Mouse (Mus musculus) stomach, postnatal 0 days (tissue): ENCODE measurements around the gene Adrm1. TPM values are rescaled to one million over a fixed set of nuclear protein-coding genes. Genes with fewer than 3 reads are reported as not detected.

Experiments used
- ATAC-seq: fragments of 200-750 bp; cut with Nextera tagmentation; 2 replicates; pipeline ENCODE4 v1.8.0; 2017; ENCODE audit not compliant: low FRiP score, low TSS enrichment
- DNase-seq: peaks from one replicate; pipeline ENCODE4 v3.0.0-alpha.2; 2016; ENCODE audit warnings: low spot score
- H3K27ac ChIP-seq: fragments of 300-500 bp; sonication (generic); replicated peaks from 2 replicates; pipeline ENCODE4 v1.5.1; 2014; ENCODE audit warnings: mild to moderate bottlenecking, control low read depth
- H3K27me3 ChIP-seq: fragments of 300-500 bp; sonication (generic); 2 replicates; pipeline ENCODE4 v1.6.1; 2014; ENCODE audit warnings: low read length; ENCODE audit not compliant: control insufficient read depth, insufficient read depth
- H3K36me3 ChIP-seq: fragments of 300-500 bp; sonication (generic); 2 replicates; pipeline ENCODE4 v1.6.1; 2014; ENCODE audit warnings: low read length, mixed read lengths; ENCODE audit not compliant: control insufficient read depth, insufficient read depth
- H3K4me1 ChIP-seq: fragments of 300-500 bp; sonication (generic); replicated peaks from 2 replicates; pipeline ENCODE4 v1.6.1; 2014; ENCODE audit warnings: antibody characterized with exemption; ENCODE audit not compliant: control insufficient read depth, insufficient read depth
- H3K4me2 ChIP-seq: fragments of 300-500 bp; sonication (generic); replicated peaks from 2 replicates; pipeline ENCODE4 v1.6.1; 2014; ENCODE audit warnings: low read depth, mild to moderate bottlenecking, control low read depth, moderate library complexity
- H3K4me3 ChIP-seq: fragments of 300-500 bp; sonication (generic); 2 replicates; pipeline ENCODE4 v1.5.1; 2014; ENCODE audit warnings: low read depth, low read length, control low read depth
- H3K9ac ChIP-seq: fragments of 300-500 bp; sonication (generic); 2 replicates; pipeline ENCODE4 v1.6.1; 2014; ENCODE audit warnings: mild to moderate bottlenecking, low read length, control low read depth, mixed read lengths
- H3K9me3 ChIP-seq: fragments of 300-500 bp; sonication (generic); 2 replicates; pipeline ENCODE4 v1.6.1; 2016; ENCODE audit warnings: low read length; ENCODE audit not compliant: control insufficient read depth
- CTCF ChIP-seq: IDR thresholded peaks from 2 replicates; pipeline ENCODE4 v1.5.1; 2016; ENCODE audit warnings: antibody characterized with exemption, low read depth, mild to moderate bottlenecking, moderate library complexity
- EP300 ChIP-seq: optimal IDR thresholded peaks from 2 replicates; pipeline ENCODE3; 2016; ENCODE audit warnings: antibody characterized with exemption
- WGBS: fragments of 180-500 bp; shearing (Covaris S2); extraction: QIAGEN DNeasy Blood & Tissue Kit; methylation state at CpG from one replicate; pipeline ENCODE4 v1.1.7; 2014; 5-methylcytosine and 5-hydroxymethylcytosine counted together
- polyA plus RNA-seq: library from polyadenylated mRNA; unstranded; fragments of >200 nt; fragmentation: Nextera tagmentation; extraction: Ambion mirVana; gene quantifications from 2 replicates; pipeline ENCODE4 v1.2.1, GENCODE M21; 2015

The Adrm1 gene
- polyA plus RNA-seq, 1 experiment from 2014 or later: 141 TPM

DNA sequence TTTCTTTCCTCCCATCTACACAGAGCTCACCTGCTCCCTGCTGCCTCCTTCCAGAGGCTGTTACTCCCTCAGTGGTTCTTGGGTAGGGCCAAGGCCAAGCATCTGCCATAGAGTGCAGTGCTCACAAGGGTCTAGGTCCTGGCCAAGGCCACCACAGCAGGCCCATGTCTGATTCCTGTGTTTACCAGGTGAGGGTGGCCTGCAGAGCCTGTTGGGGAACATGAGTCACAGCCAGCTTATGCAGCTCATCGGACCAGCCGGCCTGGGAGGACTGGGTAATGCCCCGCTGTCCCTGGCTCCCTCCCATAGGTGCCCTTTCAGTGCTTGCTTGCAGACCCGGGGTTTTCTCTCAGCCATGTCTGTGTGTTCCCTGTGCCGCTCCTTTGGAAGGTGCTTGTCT, 2.8 kb downstream of the Adrm1 start:
- no peaks in the 10 kb centered on the region; the same call in 1 of the 2 replicates for H3K4me1 ChIP-seq
- H3K36me3 ChIP-seq: peaks cover 26% of the 10 kb centered on the region
- H3K4me3 ChIP-seq: no peak overlapping the region
- TF ChIP-seq EP300: no peak
- TF ChIP-seq CTCF: no peak
- no peaks in the 10 kb centered on the region for H3K9me3 ChIP-seq
- DNase-seq (peak; percentile 40), ATAC-seq (no peak)
- 65% methylated on average over 5 of the region's 5 CpGs for WGBS
- no peak overlapping the region for H3K9ac ChIP-seq
- no peak overlapping the region for H3K4me2 ChIP-seq
- peak overlapping the region; percentile 61 for H3K27ac ChIP-seq
- H3K27me3 ChIP-seq: no peaks in the 10 kb centered on the region

DNA sequence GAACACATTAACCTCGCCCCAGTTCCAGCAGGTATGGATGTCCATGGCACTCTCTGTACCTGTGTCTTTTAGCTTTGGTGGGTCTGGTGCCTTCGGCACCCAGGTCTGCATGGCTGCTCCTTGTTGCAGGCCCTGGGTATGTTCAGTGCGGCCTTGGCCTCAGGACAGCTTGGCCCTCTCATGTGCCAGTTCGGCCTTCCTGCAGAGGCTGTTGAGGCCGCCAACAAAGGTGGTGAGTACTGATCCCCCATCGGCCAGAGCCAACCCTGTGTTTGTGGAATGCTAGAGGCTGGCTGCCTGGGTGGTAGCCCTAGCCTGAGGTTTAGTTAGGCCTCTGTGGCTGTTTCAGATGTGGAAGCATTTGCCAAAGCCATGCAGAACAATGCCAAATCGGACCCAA, 4.4 kb downstream of the Adrm1 start:
- DNase-seq (no peak), ATAC-seq (no peak)
- peaks cover 32% of the 10 kb centered on the region for H3K36me3 ChIP-seq
- TF ChIP-seq EP300 (no peak), CTCF (no peak)
- H3K9me3 ChIP-seq: no peaks in the 10 kb centered on the region
- no peak overlapping the region for H3K4me2 ChIP-seq
- H3K27me3 ChIP-seq: no peaks in the 10 kb centered on the region
- H3K4me3 ChIP-seq: no peak overlapping the region
- H3K9ac ChIP-seq: no peak overlapping the region
- H3K4me1 ChIP-seq: no peaks in the 10 kb centered on the region; the same call in 1 of the 2 replicates
- 92% methylated on average over 7 of the region's 7 CpGs for WGBS
- no peak overlapping the region for H3K27ac ChIP-seq

DNA sequence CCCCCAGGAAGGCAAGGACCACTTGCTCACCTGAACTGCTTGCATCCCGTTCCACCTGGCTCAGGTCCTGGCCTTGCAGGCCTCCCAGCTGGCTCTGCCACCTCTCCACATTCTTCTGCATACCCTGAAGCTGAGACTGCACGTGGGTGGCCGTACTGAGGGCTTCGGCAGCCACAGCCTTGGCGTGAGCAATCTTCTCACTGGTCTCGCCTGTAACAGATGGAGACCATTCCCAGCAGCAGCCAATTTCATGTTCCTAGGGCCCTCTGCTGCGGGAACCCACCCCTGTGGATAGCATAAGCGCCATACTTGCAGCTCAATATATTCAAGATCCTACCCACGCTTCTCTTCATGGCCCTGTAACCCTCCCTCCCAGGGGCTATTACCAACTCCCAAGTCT, 10.3 kb downstream of the Adrm1 start:
- DNase-seq (no peak), ATAC-seq (no peak)
- Histone ChIP-seq H3K27me3 (no peaks in the 10 kb centered on the region), H3K4me2 (no peak overlapping the region), H3K4me3 (no peak overlapping the region), H3K36me3 (peaks cover 32% of the 10 kb centered on the region), H3K9ac (no peak overlapping the region), H3K4me1 (no peaks in the 10 kb centered on the region), H3K27ac (no peak overlapping the region), H3K9me3 (no peaks in the 10 kb centered on the region)
- TF ChIP-seq EP300 (no peak), CTCF (no peak)
- 89% methylated on average over 9 of the region's 9 CpGs for WGBS

DNA sequence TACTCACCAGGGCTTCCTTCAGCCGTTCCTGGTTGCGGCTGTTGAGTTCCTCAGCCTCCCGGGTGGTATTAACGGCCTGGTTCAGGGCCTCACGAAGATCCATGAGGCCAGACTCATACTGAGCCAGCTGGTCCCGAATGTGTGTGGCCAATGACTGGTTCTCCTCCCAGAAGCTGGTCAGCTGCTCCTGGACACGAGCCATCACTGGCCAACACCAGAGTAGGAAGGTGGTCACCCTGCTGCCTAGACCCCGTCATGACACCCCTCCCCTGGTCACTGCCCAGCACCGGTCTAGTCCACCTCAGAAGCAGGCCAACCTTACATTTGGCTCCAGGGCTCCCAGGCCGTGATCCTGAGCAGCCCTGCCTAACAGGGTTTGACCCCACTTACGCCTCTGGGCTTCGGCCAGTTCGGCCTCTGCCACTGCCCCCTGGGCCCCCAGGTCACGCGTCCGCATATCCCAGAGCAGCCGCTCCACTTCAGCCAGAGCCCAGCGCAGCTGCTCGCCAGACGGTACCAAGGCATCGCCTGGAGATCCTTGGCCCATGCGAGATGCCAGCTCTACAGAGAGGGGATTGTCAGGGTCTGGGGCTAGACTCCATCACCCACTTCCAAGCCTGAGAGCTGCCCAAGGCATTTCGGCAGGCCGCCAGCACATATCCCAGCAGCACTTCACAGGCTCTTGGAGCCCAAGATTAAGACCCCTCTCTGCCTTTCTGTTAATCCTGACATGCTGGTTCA, 12.9 kb downstream of the Adrm1 start:
- Histone ChIP-seq H3K4me3 (no peak overlapping the region), H3K4me2 (no peak overlapping the region), H3K27me3 (no peaks in the 10 kb centered on the region), H3K36me3 (peaks cover 29% of the 10 kb centered on the region), H3K4me1 (no peaks in the 10 kb centered on the region), H3K9ac (no peak overlapping the region), H3K27ac (no peak overlapping the region), H3K9me3 (no peaks in the 10 kb centered on the region)
- no peak for TF ChIP-seq EP300
- no peak for TF ChIP-seq CTCF
- no peak for ATAC-seq
- WGBS: 80% methylated on average over 24 of the region's 24 CpGs
- DNase-seq: no peak

DNA sequence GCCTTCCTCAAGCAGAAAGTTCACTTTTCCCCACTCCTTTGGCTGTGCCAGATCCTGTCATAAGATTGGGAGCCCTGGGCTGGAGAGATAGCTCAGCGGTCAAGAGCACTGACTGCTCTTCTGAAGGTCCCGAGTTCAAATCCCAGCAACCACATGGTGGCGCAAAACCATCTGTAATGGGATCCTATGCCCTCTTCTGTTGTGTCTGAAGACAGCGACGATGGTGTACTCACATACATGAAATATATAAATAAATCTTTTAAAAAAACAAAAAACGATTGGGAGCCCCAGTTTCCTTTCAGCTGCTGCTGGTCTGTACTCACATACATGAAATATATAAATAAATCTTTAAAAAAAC, 13.4 kb downstream of the Adrm1 start:
- 72% methylated on average over 6 of the region's 6 CpGs for WGBS
- DNase-seq (no peak), ATAC-seq (no peak)
- Histone ChIP-seq H3K27ac (no peak overlapping the region), H3K4me3 (no peak overlapping the region), H3K9ac (no peak overlapping the region), H3K27me3 (no peaks in the 10 kb centered on the region), H3K36me3 (peaks cover 26% of the 10 kb centered on the region), H3K4me1 (no peaks in the 10 kb centered on the region), H3K4me2 (no peak overlapping the region), H3K9me3 (no peaks in the 10 kb centered on the region)
- TF ChIP-seq EP300: no peak
- peak; percentile 42 for TF ChIP-seq CTCF

DNA sequence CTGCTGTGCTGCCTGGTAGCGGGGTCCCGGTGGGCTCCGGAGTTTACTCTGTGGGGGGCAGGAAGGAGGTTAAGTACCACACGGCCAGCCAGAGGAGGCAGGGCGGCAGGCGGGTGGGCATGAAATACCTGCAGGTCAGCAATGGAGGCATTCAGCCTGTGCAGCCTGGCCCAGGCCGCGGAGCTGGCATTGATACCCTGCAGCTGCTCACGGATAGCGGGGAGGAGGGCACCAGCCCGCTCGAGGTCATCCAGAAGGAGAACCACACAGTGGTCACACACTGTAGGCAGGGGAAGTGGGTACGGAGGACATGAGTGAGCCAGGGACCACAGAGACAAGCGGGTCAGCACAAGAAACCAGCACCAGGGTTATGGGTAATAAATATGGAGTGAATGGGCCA, 14.4 kb downstream of the Adrm1 start:
- TF ChIP-seq EP300 (no peak), CTCF (no peak)
- Histone ChIP-seq H3K27me3 (no peaks in the 10 kb centered on the region), H3K4me3 (no peak overlapping the region), H3K4me1 (no peaks in the 10 kb centered on the region), H3K4me2 (no peak overlapping the region), H3K9me3 (no peaks in the 10 kb centered on the region), H3K36me3 (peaks cover 23% of the 10 kb centered on the region), H3K9ac (no peak overlapping the region), H3K27ac (no peak overlapping the region)
- DNase-seq: no peak
- 89% methylated on average over 14 of the region's 14 CpGs for WGBS
- no peak for ATAC-seq
